Mouse (Mus musculus) layer of hippocampus, postnatal 36 days (tissue): ENCODE data around the gene Taar6. TPM values are rescaled to one million over a fixed set of nuclear protein-coding genes. Genes with fewer than 3 reads are reported as not detected.

ENCODE experiments used
- total RNA-seq, 2 experiments: library from RNA; stranded (reverse); gene quantifications; 2 replicates each; pipeline ENCODE4 v1.2.3; 2021

Gene Taar6
- total RNA-seq, 2 experiments from 2014 or later, result not detected

Other genes with a start within 250 kb of the Taar6 start
- gene Rps12, start 198.4 kb downstream of the Taar6 start, total RNA-seq, result 100 to 1,000 TPM; 226 to 229 TPM
- 10 to 100 TPM; 26.2 to 26.6 TPM for gene Slc18b1, start 188.7 kb downstream of the Taar6 start, total RNA-seq
- under 1 TPM; 0.25 to 0.40 TPM for gene Vnn3, start 134.2 kb downstream of the Taar6 start, total RNA-seq
- under 1 TPM in 1 of 2 experiments, not detected in 1; 0.17 TPM for gene Vnn1, start 91.0 kb downstream of the Taar6 start, total RNA-seq
- gene Taar1, start 65.3 kb downstream of the Taar6 start, total RNA-seq, result not detected
- not detected for gene Taar2, start 47.1 kb downstream of the Taar6 start, total RNA-seq
- gene Taar3, start 36.1 kb downstream of the Taar6 start, total RNA-seq, result not detected
- gene Taar4, start 25.2 kb downstream of the Taar6 start, total RNA-seq, result not detected
- not detected for gene Taar5, start 14.9 kb downstream of the Taar6 start, total RNA-seq
- gene Taar7a, start 7.8 kb upstream of the Taar6 start, total RNA-seq, result not detected
- not detected for gene Taar7b, start 14.3 kb upstream of the Taar6 start, total RNA-seq
- not detected for gene Taar7d, start 41.6 kb upstream of the Taar6 start, total RNA-seq
- not detected for gene Taar7e, start 52.0 kb upstream of the Taar6 start, total RNA-seq
- gene Taar7f, start 63.9 kb upstream of the Taar6 start, total RNA-seq, result not detected
- gene Taar8a, start 90.9 kb upstream of the Taar6 start, total RNA-seq, result not detected
- not detected for gene Taar8b, start 106.6 kb upstream of the Taar6 start, total RNA-seq
- gene Taar8c, start 116.3 kb upstream of the Taar6 start, total RNA-seq, result not detected
- gene Taar9, start 123.9 kb upstream of the Taar6 start, total RNA-seq, result not detected
- gene Stx7, start 163.7 kb upstream of the Taar6 start, total RNA-seq, result 100 to 1,000 TPM; 122 to 128 TPM
- 10 to 100 TPM; 10.9 to 11.9 TPM for gene Moxd1, start 237.9 kb upstream of the Taar6 start, total RNA-seq